Mouse (Mus musculus): Measurements from ENCODE around the gene Morc3.

Morc3 gene

GRCm38 (mm10) chr16:93920673-93921072, 88.8 kb downstream of the Morc3 start:
- no peak for DNase-seq (ENCODE audit: low spot score in 2 of 2)

- no peak for DNase-seq (ENCODE audit: low spot score in 2 of 2)
Observed at GRCm38 (mm10) chr16:93922835-93923389, 91.0 kb downstream of the Morc3 start.

- DNase-seq (ENCODE audit: low spot score in 2 of 2) = no peak
Observed at GRCm38 (mm10) chr16:93923788-93924187, 91.9 kb downstream of the Morc3 start.
